Mouse (Mus musculus): Measurements from ENCODE around the gene Nxnl1. TPM values are rescaled to one million over a fixed set of nuclear protein-coding genes. Genes with fewer than 3 reads are reported as not detected.

The Nxnl1 gene
- 0.20 TPM for polyA plus RNA-seq (2014; fragmentation: Illumina TruSeq; extraction: RNeasy Lipid Tissue Mini Kit (QIAGEN cat#74804); ENCODE audit: low read depth, low replicate concordance)

DNA sequence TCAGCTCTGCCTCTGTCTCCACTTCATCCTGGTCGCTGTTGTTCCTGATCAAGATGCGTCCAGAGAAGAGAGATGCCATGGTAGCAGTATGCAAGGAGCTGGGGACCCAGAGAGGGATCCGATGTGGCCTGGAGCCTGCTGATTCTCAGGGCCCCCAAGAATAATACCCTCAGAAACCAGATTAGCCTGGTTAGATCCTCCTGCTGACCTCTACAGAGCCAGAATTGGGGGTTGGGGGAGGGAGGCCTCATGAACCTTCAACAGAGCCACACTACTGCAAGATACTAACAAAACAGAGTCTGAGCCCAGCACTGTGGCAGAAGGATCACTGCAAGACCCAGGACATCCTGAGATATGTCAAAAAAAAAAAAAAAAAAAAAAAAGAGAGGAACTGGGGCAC, at the start of gene Nxnl1:
Nxnl1 (minus strand) TSS at position 101 of the 400 bp plus-strand sequence.

DNA sequence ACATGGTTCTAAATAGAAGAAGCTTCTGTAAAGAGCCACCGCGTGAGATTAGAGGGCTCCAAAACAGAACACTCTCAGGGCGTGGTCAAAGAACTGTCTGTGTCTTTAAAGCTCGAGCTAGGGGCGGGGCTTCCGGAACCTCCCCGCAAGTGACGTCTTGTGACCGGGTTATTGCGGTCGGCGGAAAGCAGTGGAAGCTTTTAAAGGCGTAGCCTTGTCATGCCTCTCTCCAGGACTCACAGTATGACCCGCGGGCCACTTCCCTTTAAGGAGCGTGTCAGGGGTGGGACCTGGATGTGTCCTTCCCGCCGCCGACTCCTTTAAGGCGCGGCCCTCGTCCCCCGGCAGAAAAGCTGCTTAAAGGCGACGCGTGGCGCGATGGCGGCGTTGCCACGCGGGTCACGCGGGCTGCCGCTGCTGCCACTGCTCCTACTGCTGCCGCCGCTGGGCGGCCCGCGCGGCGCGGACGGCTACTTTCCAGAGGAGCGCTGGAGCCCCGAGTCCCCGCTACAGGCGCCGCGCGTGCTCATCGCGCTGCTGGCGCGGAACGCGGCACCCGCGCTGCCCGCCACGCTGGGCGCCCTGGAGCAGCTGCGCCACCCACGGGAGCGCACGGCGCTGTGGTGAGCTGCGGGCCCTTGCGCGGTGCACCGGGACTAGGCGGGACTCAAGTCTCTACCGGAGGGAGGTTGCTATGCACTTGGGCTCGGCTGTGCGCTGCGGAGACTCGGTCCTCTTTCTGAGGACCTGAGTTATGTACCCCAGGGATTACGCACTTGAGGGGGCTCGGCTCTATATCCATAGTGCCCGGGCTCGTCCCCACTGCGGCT, 44.6 kb upstream of the Nxnl1 start, which contains the start of gene Colgalt1:
Colgalt1 (plus strand) TSS at position 177 of the 830 bp plus-strand sequence.

DNA sequence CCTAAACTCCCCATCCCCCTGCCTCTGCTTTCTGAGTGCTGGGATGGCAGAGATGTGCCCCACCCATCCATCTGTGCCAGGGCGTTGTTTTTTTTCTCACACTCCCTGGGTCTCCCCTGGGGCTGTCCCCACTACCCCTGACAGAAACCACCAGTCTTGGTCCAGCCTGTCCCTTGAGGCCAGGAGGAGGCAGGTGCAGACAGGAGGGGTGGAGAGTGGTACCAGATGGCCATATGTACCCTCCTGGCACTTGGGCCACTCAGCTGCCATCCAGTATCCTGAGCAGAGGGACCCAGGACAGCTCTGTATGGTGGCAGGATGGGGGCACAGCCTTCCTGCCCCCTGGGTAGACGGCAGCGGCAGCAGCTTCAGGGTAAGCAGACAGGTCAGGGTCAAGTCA, 31.1 kb upstream of the Nxnl1 start, which contains the start of gene Fam129c:
Fam129c (plus strand) TSS at position 198 of the 400 bp plus-strand sequence.

DNA sequence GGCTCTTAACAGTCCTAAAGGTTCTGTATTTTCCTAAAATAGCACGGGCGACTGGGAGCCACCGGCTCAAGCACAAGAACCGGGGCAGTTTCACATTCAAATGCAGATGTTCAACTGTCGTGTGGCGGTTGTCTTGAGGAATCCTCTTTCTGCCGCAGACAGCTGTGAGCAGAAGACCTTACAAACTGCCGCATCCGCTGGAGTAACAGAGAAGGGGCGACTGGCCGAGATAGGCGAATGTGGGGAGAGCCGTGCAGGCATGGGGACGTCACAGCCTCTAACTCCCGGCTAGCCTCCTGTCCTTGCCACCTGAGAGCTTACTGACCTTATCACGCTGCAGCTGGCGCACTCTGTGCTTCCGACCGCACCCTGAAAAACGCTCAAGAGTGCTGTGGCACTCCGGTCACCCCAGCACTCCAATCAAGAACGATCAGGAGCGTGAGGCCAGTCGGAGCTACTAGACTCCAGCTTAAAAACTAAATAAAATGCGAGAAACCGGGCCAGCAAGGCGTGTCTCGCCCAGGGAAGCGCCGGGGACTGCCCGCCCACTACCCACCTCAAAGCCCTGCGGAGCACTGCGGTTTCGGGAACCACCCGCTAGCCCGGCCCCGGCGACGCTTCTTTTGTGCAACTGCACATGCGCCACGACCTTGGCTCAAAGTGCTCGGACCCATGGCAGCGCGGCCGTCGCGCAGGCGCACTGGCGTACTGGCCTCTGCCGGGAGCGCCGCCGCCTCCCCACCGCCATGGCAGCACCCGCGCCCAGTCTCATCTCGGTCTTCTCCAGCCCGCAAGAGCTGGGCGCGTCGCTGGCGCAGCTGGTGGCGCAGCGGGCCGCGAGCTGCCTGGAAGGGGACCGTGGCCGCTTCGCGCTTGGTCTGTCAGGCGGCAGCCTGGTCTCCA, 25.3 kb upstream of the Nxnl1 start, which contains the start of gene Pgls:
Pgls (plus strand) TSS at position 706 of the 903 bp plus-strand sequence.

DNA sequence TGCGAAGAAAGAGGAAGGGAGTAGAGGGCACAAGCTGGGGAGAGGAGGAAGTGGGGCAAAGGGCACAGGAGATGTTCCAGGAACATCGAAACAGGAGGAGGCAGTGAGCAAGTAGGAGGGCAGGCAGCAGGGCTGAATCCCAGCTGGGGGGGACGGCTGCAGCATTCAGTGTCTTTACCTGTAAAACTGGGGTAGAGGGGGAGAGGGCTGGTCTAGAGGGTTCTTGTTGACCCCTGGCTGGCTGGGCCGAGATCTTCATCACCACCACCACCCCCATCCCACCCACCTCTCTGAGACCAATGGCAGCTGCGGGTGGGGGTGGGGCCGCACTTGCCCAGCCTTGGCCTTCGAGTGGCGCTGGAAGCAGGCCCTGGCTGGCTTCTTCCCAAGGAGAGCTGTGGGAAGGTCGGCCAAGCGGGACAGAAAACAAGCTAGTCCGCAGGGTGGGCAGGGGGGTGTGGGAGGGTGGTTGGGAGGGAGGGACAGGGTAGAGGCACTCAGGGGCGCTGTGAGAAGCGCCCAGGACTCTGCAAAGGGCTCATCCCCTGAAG, 2.1 kb upstream of the Nxnl1 start, which contains the start of gene Slc27a1:
Slc27a1 (plus strand) TSS at position 496 of the 551 bp plus-strand sequence.

DNA sequence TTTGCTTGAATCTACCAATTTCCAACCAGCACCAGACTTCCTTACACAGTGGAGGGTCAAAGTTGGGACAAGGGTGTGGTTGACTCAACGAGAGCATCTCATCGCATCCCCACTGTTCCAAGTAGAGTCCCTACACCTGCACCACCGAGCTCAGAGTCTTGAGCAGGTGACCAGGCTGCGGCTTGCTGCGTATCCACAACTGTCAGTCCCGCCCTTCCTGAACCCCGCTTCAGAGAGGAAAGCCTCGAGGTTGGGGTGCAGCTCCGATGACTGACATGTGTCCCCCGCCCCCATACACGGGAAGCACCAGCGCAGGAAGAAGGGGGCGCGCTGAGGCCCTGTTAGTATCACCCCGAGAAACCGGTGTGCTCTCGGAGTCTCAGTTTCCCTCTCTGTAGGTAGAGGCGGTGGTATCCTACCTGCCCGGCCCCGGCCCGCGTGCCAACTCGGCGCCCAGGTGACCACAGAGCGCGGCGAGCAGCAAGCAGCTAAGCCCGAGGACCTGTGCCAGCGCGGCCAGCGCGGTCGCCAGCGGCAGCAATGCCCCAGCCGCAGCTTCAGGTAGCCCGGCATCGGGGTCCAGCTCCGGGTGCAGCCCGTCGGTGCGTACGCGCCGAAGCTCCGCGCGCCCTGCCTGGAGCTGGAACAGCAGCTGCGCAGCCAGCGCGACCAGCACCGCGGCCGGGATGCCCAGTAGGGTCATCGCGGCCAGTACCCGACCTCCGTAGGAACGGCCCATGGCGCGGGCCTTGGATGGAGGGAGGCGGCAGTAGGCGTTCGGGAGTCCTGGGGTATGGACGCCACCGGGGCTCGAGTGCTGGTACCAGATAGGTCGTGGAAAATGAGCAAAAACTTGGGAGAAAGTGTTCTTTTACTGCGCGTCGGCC, 8.1 kb downstream of the Nxnl1 start, which contains the start of gene Tmem221:
Tmem221 (minus strand) TSS at position 801 of the 887 bp plus-strand sequence.

DNA sequence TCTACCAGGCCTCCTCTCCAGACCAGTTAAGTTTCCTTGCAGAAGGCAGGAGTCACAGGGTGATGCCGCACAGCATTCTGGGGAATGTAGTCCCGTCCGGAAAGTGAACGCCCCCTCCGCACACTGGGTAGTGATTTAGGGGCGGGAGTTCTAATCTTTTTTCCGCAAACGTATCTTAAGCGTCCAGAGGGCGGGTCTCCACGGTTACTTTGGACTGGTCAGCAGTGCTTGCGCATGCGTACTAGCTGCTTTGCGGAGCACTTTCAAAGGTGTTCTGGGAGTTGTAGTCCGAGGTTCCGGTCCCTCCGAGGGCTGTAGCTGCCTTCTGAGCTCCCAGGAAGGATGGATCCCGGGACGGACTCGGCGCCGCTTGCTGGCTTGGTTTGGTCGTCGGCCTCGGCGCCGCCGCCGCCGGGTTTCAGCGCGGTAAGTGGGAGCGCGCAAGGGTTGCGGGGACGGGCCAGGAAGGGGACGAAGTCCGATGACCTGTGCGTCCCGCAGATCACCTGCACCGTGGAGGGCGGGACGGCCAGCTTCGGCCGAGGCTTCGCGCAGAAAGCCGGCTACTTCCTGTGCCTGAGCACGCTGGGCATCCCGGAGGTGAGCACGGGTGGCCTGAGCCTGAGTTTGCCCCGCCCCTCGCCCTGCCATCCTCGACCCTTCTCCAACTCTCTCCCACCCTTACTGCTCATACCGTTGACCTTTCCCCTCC, 23.6 kb downstream of the Nxnl1 start, which contains the start of gene Mvb12a:
Mvb12a (plus strand) TSS at position 291 of the 712 bp plus-strand sequence.

DNA sequence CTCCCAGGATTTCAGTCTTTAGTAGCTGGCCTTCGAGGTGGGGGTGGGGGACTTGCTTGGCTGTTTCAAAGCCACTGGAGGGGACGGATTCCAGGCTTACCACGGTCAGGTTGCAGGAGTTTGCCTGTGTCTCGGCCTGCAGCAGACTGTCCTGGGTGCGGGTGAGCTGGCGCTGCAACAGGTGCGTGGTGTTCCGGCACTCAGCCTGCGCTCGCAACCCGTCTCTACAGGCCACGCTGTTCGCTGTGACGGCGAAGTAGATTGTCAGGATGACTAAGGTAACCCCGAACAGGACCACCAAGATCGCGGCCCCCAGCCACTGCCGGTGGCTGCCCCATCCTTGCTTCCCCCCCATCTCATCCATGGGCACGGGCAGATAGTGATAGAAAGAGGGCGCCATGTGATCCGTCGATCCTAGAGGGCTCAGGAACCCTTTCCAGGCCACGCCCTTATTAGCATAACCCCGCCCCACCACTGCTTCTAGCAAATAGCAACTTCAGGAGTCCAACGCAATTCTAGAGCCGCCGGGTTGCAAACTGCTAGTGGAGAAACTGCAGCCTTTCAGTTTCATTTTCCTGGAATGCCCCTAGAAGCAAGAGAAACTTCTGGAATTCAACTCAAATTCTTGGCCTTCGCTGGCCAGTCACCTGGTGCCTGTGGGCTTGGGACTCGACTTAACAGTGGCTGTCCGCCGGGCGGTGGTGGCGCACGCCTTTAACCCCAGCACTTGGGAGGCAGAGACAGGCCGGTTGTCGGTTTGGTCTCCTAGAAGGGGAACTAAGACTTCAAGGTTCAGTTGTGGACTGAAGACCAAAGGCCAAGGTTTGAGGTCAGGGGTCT, 29.2 kb downstream of the Nxnl1 start, which contains the start of gene Bst2:
Bst2 (minus strand) TSS at position 429 of the 840 bp plus-strand sequence.

DNA sequence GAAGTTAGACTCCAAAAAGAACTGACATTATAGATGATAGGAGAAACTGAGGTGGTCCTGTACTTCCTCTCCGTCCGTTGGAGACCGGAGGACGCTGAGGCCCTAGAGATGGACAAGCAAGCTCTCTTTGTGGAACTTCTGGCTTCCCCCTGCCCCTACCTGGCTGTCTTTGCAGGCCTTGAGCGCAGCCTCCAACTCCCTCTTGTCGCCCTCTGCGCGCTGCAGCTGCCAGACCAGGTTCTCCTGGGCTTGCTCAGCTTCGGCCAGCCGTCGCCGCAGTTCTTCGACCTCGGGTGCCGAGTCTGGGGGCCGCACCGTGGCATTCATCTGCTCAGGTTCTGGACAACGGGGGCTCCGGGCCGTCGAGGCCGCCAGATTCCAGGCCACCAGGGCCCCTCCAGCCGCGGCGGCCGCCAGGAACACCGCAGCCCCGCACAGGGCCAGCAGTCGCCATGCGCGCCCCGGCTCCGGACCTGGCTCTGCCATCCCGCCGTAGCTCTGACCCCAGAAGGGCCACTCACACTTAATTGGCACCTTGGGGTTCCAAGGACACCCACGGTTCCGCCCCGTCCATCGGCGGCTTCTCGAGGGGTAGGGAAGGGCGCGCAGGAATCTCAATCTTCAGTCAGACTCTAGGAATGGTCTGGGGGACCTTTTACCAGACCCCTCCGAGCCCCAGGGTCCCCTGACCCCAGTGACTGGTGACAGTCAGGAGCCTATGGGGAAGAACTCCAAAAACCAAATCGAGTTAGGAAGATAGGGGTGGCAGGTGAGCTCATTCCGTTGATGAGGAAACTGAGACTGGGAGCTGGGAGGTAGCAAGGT, 41.0 kb downstream of the Nxnl1 start, which contains the start of gene Ccdc194:
Ccdc194 (minus strand) TSS at position 486 of the 825 bp plus-strand sequence.

DNA sequence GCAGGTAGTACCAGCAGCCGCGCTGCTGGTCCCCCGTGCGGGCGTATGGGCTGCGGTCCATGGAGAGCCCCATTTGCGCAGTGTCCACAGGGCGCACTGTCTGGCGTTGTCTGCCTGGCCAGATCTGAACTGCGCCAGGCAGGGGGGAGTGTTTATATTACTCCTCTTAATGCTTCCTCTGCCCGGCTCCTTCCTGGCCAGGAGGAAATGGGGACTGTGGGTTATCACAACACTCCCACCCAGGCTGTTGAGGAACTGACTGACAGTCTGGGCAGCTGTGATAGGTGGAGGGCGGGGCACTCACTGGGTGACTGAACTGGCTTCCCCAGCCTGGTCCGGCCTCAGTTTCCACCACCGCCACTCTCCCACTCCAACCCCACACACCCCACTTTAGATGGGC, 54.8 kb downstream of the Nxnl1 start, which contains the start of gene Plvap:
Plvap (minus strand) TSS at position 109 of the 400 bp plus-strand sequence.

Other genes with a start within 250 kb of the Nxnl1 start
- 2.1 TPM for gene Use1, start 199.8 kb downstream of the Nxnl1 start, polyA plus RNA-seq (2014; fragmentation: Illumina TruSeq; extraction: RNeasy Lipid Tissue Mini Kit (QIAGEN cat#74804); ENCODE audit: low read depth, low replicate concordance)
- gene Ocel1, start 195.3 kb downstream of the Nxnl1 start, polyA plus RNA-seq (2014; fragmentation: Illumina TruSeq; extraction: RNeasy Lipid Tissue Mini Kit (QIAGEN cat#74804); ENCODE audit: low read depth, low replicate concordance): 2.1 TPM
- gene Nr2f6, start 184.6 kb downstream of the Nxnl1 start, polyA plus RNA-seq (2014; fragmentation: Illumina TruSeq; extraction: RNeasy Lipid Tissue Mini Kit (QIAGEN cat#74804); ENCODE audit: low read depth, low replicate concordance): 2.5 TPM
- 0.89 TPM for gene Ushbp1, start 170.8 kb downstream of the Nxnl1 start, polyA plus RNA-seq (2014; fragmentation: Illumina TruSeq; extraction: RNeasy Lipid Tissue Mini Kit (QIAGEN cat#74804); ENCODE audit: low read depth, low replicate concordance)
- 17.8 TPM for gene Babam1, start 169.7 kb downstream of the Nxnl1 start, polyA plus RNA-seq (2014; fragmentation: Illumina TruSeq; extraction: RNeasy Lipid Tissue Mini Kit (QIAGEN cat#74804); ENCODE audit: low read depth, low replicate concordance)
- gene Ankle1, start 160.6 kb downstream of the Nxnl1 start, polyA plus RNA-seq (2014; fragmentation: Illumina TruSeq; extraction: RNeasy Lipid Tissue Mini Kit (QIAGEN cat#74804); ENCODE audit: low read depth, low replicate concordance): not detected
- 0.77 TPM for gene Abhd8, start 102.9 kb downstream of the Nxnl1 start, polyA plus RNA-seq (2014; fragmentation: Illumina TruSeq; extraction: RNeasy Lipid Tissue Mini Kit (QIAGEN cat#74804); ENCODE audit: low read depth, low replicate concordance)
- 16.9 TPM for gene Mrpl34, start 101.6 kb downstream of the Nxnl1 start, polyA plus RNA-seq (2014; fragmentation: Illumina TruSeq; extraction: RNeasy Lipid Tissue Mini Kit (QIAGEN cat#74804); ENCODE audit: low read depth, low replicate concordance)
- gene Dda1, start 97.4 kb downstream of the Nxnl1 start, polyA plus RNA-seq (2014; fragmentation: Illumina TruSeq; extraction: RNeasy Lipid Tissue Mini Kit (QIAGEN cat#74804); ENCODE audit: low read depth, low replicate concordance): 1.3 TPM
- gene Ano8, start 80.6 kb downstream of the Nxnl1 start, polyA plus RNA-seq (2014; fragmentation: Illumina TruSeq; extraction: RNeasy Lipid Tissue Mini Kit (QIAGEN cat#74804); ENCODE audit: low read depth, low replicate concordance): 0.85 TPM
- gene Gtpbp3, start 78.5 kb downstream of the Nxnl1 start, polyA plus RNA-seq (2014; fragmentation: Illumina TruSeq; extraction: RNeasy Lipid Tissue Mini Kit (QIAGEN cat#74804); ENCODE audit: low read depth, low replicate concordance): 1.4 TPM
- gene Plvap, start 54.8 kb downstream of the Nxnl1 start, polyA plus RNA-seq (2014; fragmentation: Illumina TruSeq; extraction: RNeasy Lipid Tissue Mini Kit (QIAGEN cat#74804); ENCODE audit: low read depth, low replicate concordance): 6.2 TPM
- not detected for gene Ccdc194, start 40.9 kb downstream of the Nxnl1 start, polyA plus RNA-seq (2014; fragmentation: Illumina TruSeq; extraction: RNeasy Lipid Tissue Mini Kit (QIAGEN cat#74804); ENCODE audit: low read depth, low replicate concordance)
- gene Bst2, start 29.1 kb downstream of the Nxnl1 start, polyA plus RNA-seq (2014; fragmentation: Illumina TruSeq; extraction: RNeasy Lipid Tissue Mini Kit (QIAGEN cat#74804); ENCODE audit: low read depth, low replicate concordance): 2.2 TPM
- 1.8 TPM for gene Mvb12a, start 23.7 kb downstream of the Nxnl1 start, polyA plus RNA-seq (2014; fragmentation: Illumina TruSeq; extraction: RNeasy Lipid Tissue Mini Kit (QIAGEN cat#74804); ENCODE audit: low read depth, low replicate concordance)
- 2.3 TPM for gene Tmem221, start 7.7 kb downstream of the Nxnl1 start, polyA plus RNA-seq (2014; fragmentation: Illumina TruSeq; extraction: RNeasy Lipid Tissue Mini Kit (QIAGEN cat#74804); ENCODE audit: low read depth, low replicate concordance)
- 1.6 TPM for gene Slc27a1, start 2.3 kb upstream of the Nxnl1 start, polyA plus RNA-seq (2014; fragmentation: Illumina TruSeq; extraction: RNeasy Lipid Tissue Mini Kit (QIAGEN cat#74804); ENCODE audit: low read depth, low replicate concordance)
- gene Pgls, start 25.6 kb upstream of the Nxnl1 start, polyA plus RNA-seq (2014; fragmentation: Illumina TruSeq; extraction: RNeasy Lipid Tissue Mini Kit (QIAGEN cat#74804); ENCODE audit: low read depth, low replicate concordance): 0.20 TPM
- gene Fam129c, start 31.0 kb upstream of the Nxnl1 start, polyA plus RNA-seq (2014; fragmentation: Illumina TruSeq; extraction: RNeasy Lipid Tissue Mini Kit (QIAGEN cat#74804); ENCODE audit: low read depth, low replicate concordance): not detected
- 26.0 TPM for gene Colgalt1, start 44.4 kb upstream of the Nxnl1 start, polyA plus RNA-seq (2014; fragmentation: Illumina TruSeq; extraction: RNeasy Lipid Tissue Mini Kit (QIAGEN cat#74804); ENCODE audit: low read depth, low replicate concordance)
- gene Unc13a, start 105.2 kb upstream of the Nxnl1 start, polyA plus RNA-seq (2014; fragmentation: Illumina TruSeq; extraction: RNeasy Lipid Tissue Mini Kit (QIAGEN cat#74804); ENCODE audit: low read depth, low replicate concordance): not detected
- gene Jak3, start 109.7 kb upstream of the Nxnl1 start, polyA plus RNA-seq (2014; fragmentation: Illumina TruSeq; extraction: RNeasy Lipid Tissue Mini Kit (QIAGEN cat#74804); ENCODE audit: low read depth, low replicate concordance): not detected
- not detected for gene Insl3, start 122.6 kb upstream of the Nxnl1 start, polyA plus RNA-seq (2014; fragmentation: Illumina TruSeq; extraction: RNeasy Lipid Tissue Mini Kit (QIAGEN cat#74804); ENCODE audit: low read depth, low replicate concordance)
- 2.9 TPM for gene B3gnt3, start 135.2 kb upstream of the Nxnl1 start, polyA plus RNA-seq (2014; fragmentation: Illumina TruSeq; extraction: RNeasy Lipid Tissue Mini Kit (QIAGEN cat#74804); ENCODE audit: low read depth, low replicate concordance)
- not detected for gene Fcho1, start 159.1 kb upstream of the Nxnl1 start, polyA plus RNA-seq (2014; fragmentation: Illumina TruSeq; extraction: RNeasy Lipid Tissue Mini Kit (QIAGEN cat#74804); ENCODE audit: low read depth, low replicate concordance)

All from kidney, adult 10 weeks (tissue).